ENCODE assay signal across 8 mouse cellular contexts in the genomic region with DNA sequence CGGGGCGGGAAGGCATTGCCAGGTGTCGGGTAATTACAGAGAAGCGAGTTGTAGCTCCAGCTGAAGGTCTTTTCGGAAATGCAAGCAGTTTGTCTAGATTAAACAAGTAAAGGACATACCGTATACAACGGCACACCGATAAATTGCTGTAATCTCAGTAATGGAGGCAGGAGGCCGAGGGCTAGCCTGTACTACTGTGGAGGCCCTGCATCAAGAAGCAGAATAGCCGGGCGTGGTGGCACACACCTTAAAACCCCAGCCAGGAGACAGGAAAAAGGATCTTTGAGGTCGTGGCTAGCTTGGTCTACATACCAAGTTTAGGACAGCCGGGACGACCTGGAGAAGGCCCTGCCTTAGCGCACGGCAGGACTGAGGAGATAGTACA. TPM values are rescaled to one million over a fixed set of nuclear protein-coding genes. Genes with fewer than 3 reads are reported as not detected.
DNase-seq lines count a peak whose midpoint lies in the region; ATAC-seq and TF ChIP-seq lines count a peak whose summit lies in the region.

No protein-coding gene starts in this region.

- peak overlapping the region; percentile 91 for H3K27ac ChIP-seq in kidney, adult 2 months (ENCODE audit: insufficient read depth, low read depth, low read length)
- H3K27ac ChIP-seq in bone marrow macrophage, adult 2 months (ENCODE audit: insufficient read depth, low read depth, low read length) = peak overlapping the region; percentile 87
- peak overlapping the region; percentile 86 for H3K27ac ChIP-seq in hindbrain, embryonic 12.5 days
- H3K27ac ChIP-seq in midbrain, embryonic 14.5 days (replicated peaks; ENCODE audit: low read depth, low read length) = peak overlapping the region; percentile 86

- peaks cover 10% of the 10 kb centered on the region; the same call in 1 of the 2 replicates for H3K4me1 ChIP-seq in kidney, adult 2 months (ENCODE audit: control insufficient read depth, insufficient read depth, low read length)
- H3K4me1 ChIP-seq in bone marrow macrophage, adult 2 months (ENCODE audit: control insufficient read depth, insufficient read depth, low read length) = peaks cover 22% of the 10 kb centered on the region
- peaks cover 29% of the 10 kb centered on the region for H3K4me1 ChIP-seq in hindbrain, embryonic 12.5 days
- H3K4me1 ChIP-seq in midbrain, embryonic 14.5 days (ENCODE audit: control insufficient read depth, insufficient read depth, low read length) = peaks cover 20% of the 10 kb centered on the region

- peak overlapping the region; percentile 94 for H3K4me3 ChIP-seq in kidney, adult 2 months (ENCODE audit: insufficient read depth, low read depth, low read length)
- peak overlapping the region; percentile 90 for H3K4me3 ChIP-seq in bone marrow macrophage, adult 2 months (ENCODE audit: insufficient read depth, low read length)
- H3K4me3 ChIP-seq in hindbrain, embryonic 12.5 days = peak overlapping the region; percentile 76
- peak overlapping the region; percentile 76 for H3K4me3 ChIP-seq in midbrain, embryonic 14.5 days (replicated peaks; ENCODE audit: low read depth, low read length)

- peak; percentile 41 for ATAC-seq in hindbrain, embryonic 12.5 days (ENCODE audit: low FRiP score)
- ATAC-seq in midbrain, embryonic 14.5 days (ENCODE audit: low FRiP score, low TSS enrichment) = peak; percentile 38

- H3K4me2 ChIP-seq in hindbrain, embryonic 12.5 days (replicated peaks) = peak overlapping the region; percentile 57
- H3K4me2 ChIP-seq in midbrain, embryonic 14.5 days (ENCODE audit: low read length) = peak overlapping the region; percentile 75

- TF ChIP-seq POLR2A in kidney, adult 2 months (IDR thresholded peaks at IDR 0.05; ENCODE audit: low read depth, low read length) = no peak
- TF ChIP-seq POLR2A in bone marrow macrophage, adult 2 months (IDR thresholded peaks at IDR 0.05; ENCODE audit: borderline replicate concordance, low read depth, low read length) = no peak

- no peaks in the 10 kb centered on the region for H3K9me3 ChIP-seq in hindbrain, embryonic 12.5 days (replicated peaks)
- H3K9me3 ChIP-seq in midbrain, embryonic 14.5 days (ENCODE audit: control insufficient read depth, low read length) = no peaks in the 10 kb centered on the region

- H3K36me3 ChIP-seq in kidney, adult 2 months (ENCODE audit: control insufficient read depth, insufficient read depth, low read length) = peaks cover 1% of the 10 kb centered on the region; the same call in 1 of the 2 replicates
- peaks cover 29% of the 10 kb centered on the region for H3K36me3 ChIP-seq in hindbrain, embryonic 12.5 days
- peaks cover 29% of the 10 kb centered on the region for H3K36me3 ChIP-seq in midbrain, embryonic 14.5 days (ENCODE audit: control insufficient read depth, insufficient read depth, low read length)

- peak overlapping the region; percentile 71 for H3K9ac ChIP-seq in hindbrain, embryonic 12.5 days
- peak overlapping the region; percentile 63 for H3K9ac ChIP-seq in midbrain, embryonic 14.5 days (replicated peaks; ENCODE audit: low read length)

- TF ChIP-seq CTCF in kidney, adult 2 months (conservative IDR thresholded peaks at IDR 0.05; ENCODE audit: insufficient read depth, insufficient read length, low read depth, low read length) = no peak
- TF ChIP-seq CTCF in bone marrow macrophage, adult 2 months (IDR thresholded peaks at IDR 0.05; ENCODE audit: low read depth, low read length) = no peak

- H3K27me3 ChIP-seq in kidney, adult 2 months (replicated peaks; ENCODE audit: control insufficient read depth, insufficient read depth, low read length) = no peaks in the 10 kb centered on the region
- H3K27me3 ChIP-seq in hindbrain, embryonic 12.5 days = no peaks in the 10 kb centered on the region
- no peaks in the 10 kb centered on the region for H3K27me3 ChIP-seq in midbrain, embryonic 14.5 days (ENCODE audit: control insufficient read depth, insufficient read depth, low read length)

- DNase-seq in kidney, adult 2 months = no peak
- DNase-seq in kidney, adult 9 months = no peak
- DNase-seq in midbrain, embryonic 14.5 days = no peak
- DNase-seq in T-cell, adult 2 months (ENCODE audit: low spot score) = no peak
- no peak for DNase-seq in spleen, postnatal 36 days (ENCODE audit: low spot score in 2 of 2)
- DNase-seq in spleen, adult 18-20 months = no peak

- 9% methylated on average over 16 of the region's 16 CpGs for WGBS in kidney, adult 2 months
- 14% methylated on average over 16 of the region's 16 CpGs for WGBS in hindbrain, embryonic 12.5 days
- WGBS in midbrain, embryonic 14.5 days = 11% methylated on average over 16 of the region's 16 CpGs

RNA-seq across cellular contexts. Expression of a gene that starts 0.5 kb away (rescaled TPM):
- 73.9 and 85.3 TPM in 2 replicates for polyA plus RNA-seq in kidney, adult 2 months (2012; rRNA removed)
- polyA plus RNA-seq in bone marrow macrophage, adult 2 months (2012; ENCODE audit: insufficient read depth, insufficient read length, missing spikeins) = 15.5 and 24.1 TPM in 2 replicates
- polyA plus RNA-seq in hindbrain, embryonic 12.5 days (2016; fragmentation: Nextera tagmentation; extraction: Ambion mirVana) = 36.5 and 37.3 TPM in 2 replicates
- 28.1 and 30.2 TPM in 2 replicates for polyA plus RNA-seq in midbrain, embryonic 14.5 days (2014; fragmentation: Nextera tagmentation; extraction: Ambion mirVana)

RNA-seq across cellular contexts. Expression of a gene that starts 12.1 kb away (rescaled TPM):
- not detected in 2 replicates for polyA plus RNA-seq in kidney, adult 2 months (2012; rRNA removed)
- not detected in 2 replicates for polyA plus RNA-seq in bone marrow macrophage, adult 2 months (2012; ENCODE audit: insufficient read depth, insufficient read length, missing spikeins)
- not detected in 2 replicates for polyA plus RNA-seq in hindbrain, embryonic 12.5 days (2016; fragmentation: Nextera tagmentation; extraction: Ambion mirVana)
- polyA plus RNA-seq in midbrain, embryonic 14.5 days (2014; fragmentation: Nextera tagmentation; extraction: Ambion mirVana) = not detected in 2 replicates

RNA-seq across cellular contexts. Expression of a gene that starts 20.5 kb away (rescaled TPM):
- polyA plus RNA-seq in kidney, adult 2 months (2012; rRNA removed) = 2.2 and 2.7 TPM in 2 replicates
- polyA plus RNA-seq in bone marrow macrophage, adult 2 months (2012; ENCODE audit: insufficient read depth, insufficient read length, missing spikeins) = not detected in 2 replicates
- 85.6 and 86.3 TPM in 2 replicates for polyA plus RNA-seq in hindbrain, embryonic 12.5 days (2016; fragmentation: Nextera tagmentation; extraction: Ambion mirVana)
- polyA plus RNA-seq in midbrain, embryonic 14.5 days (2014; fragmentation: Nextera tagmentation; extraction: Ambion mirVana) = 88.5 and 100.0 TPM in 2 replicates

RNA-seq across cellular contexts. Expression of a gene that starts 31.9 kb away (rescaled TPM):
- 40.1 and 41.0 TPM in 2 replicates for polyA plus RNA-seq in kidney, adult 2 months (2012; rRNA removed)
- not detected in 2 replicates for polyA plus RNA-seq in bone marrow macrophage, adult 2 months (2012; ENCODE audit: insufficient read depth, insufficient read length, missing spikeins)
- 5.7 and 9.6 TPM in 2 replicates for polyA plus RNA-seq in hindbrain, embryonic 12.5 days (2016; fragmentation: Nextera tagmentation; extraction: Ambion mirVana)
- polyA plus RNA-seq in midbrain, embryonic 14.5 days (2014; fragmentation: Nextera tagmentation; extraction: Ambion mirVana) = 5.9 and 7.0 TPM in 2 replicates

Comparison
In these comparisons a context has a peak if more than half of its experiments do, and no peak if none do; other contexts are left out.
1. RNA of a gene that starts 20.5 kb away (polyA plus RNA-seq): 88.5 to 100.0 TPM in midbrain, embryonic 14.5 days and 85.6 to 86.3 TPM in hindbrain, embryonic 12.5 days; 2.2 to 2.7 TPM in kidney, adult 2 months and not detected in bone marrow macrophage, adult 2 months; every median in the first group is over 10 times any median in the second.
2. Peak in every context shown above with its lines, with median percentiles within 50 percentile points of each other: H3K27ac ChIP-seq and H3K4me3 ChIP-seq.